Mouse (Mus musculus) liver, postnatal 0 days (tissue): ENCODE results near the gene Car5b. TPM values are rescaled to one million over a fixed set of nuclear protein-coding genes. Genes with fewer than 3 reads are reported as not detected.

Experiments
- ATAC-seq: fragments of 200-750 bp; cut with Nextera tagmentation; 2 replicates; pipeline ENCODE4 v1.8.0; 2017; ENCODE audit warnings: mild to moderate bottlenecking, moderate library complexity
- DNase-seq: peaks from one replicate; pipeline ENCODE4 v3.0.0-alpha.2; 2016
- H3K27ac ChIP-seq: fragments of 300-500 bp; sonication (generic); 2 replicates; pipeline ENCODE4 v1.5.1; 2014; ENCODE audit warnings: antibody characterized with exemption, moderate library complexity, mild to moderate bottlenecking, low read depth
- H3K27me3 ChIP-seq: fragments of 300-500 bp; sonication (generic); 2 replicates; pipeline ENCODE4 v1.6.1; 2014; ENCODE audit warnings: low read length, control low read depth, mixed read lengths; ENCODE audit not compliant: insufficient read depth
- H3K36me3 ChIP-seq: fragments of 300-500 bp; sonication (generic); replicated peaks from 2 replicates; pipeline ENCODE4 v1.6.1; 2014; ENCODE audit warnings: mild to moderate bottlenecking, control low read depth, low read length, moderate library complexity, mixed read lengths; ENCODE audit not compliant: insufficient read depth
- H3K4me1 ChIP-seq: fragments of 300-500 bp; sonication (generic); 2 replicates; pipeline ENCODE4 v1.6.1; 2014; ENCODE audit warnings: antibody characterized with exemption, mild to moderate bottlenecking, control low read depth; ENCODE audit not compliant: insufficient read depth
- H3K4me2 ChIP-seq: fragments of 300-500 bp; sonication (generic); 2 replicates; pipeline ENCODE4 v1.6.1; 2014; ENCODE audit warnings: low read depth, mild to moderate bottlenecking, low read length, moderate library complexity, mixed read lengths
- H3K4me3 ChIP-seq: fragments of 300-500 bp; sonication (generic); 2 replicates; pipeline ENCODE4 v1.5.1; 2014; ENCODE audit warnings: low read depth, low read length
- H3K9ac ChIP-seq: fragments of 300-500 bp; sonication (generic); replicated peaks from 2 replicates; pipeline ENCODE4 v1.6.1; 2014; ENCODE audit warnings: mild to moderate bottlenecking, moderate library complexity
- H3K9me3 ChIP-seq: fragments of 300-500 bp; sonication (generic); 2 replicates; pipeline ENCODE4 v1.6.1; 2016; ENCODE audit warnings: mild to moderate bottlenecking, control low read depth, low read length, mixed read lengths
- CTCF ChIP-seq: sonication (generic); IDR thresholded peaks from 2 replicates; pipeline ENCODE4 v1.5.1; 2016; ENCODE audit warnings: antibody characterized with exemption, low read depth
- EP300 ChIP-seq: IDR thresholded peaks from 2 replicates; pipeline ENCODE4 v1.6.1; 2016; ENCODE audit warnings: antibody characterized with exemption, low read depth, mild to moderate bottlenecking
- WGBS: fragments of 180-500 bp; shearing (Covaris S2); extraction: QIAGEN DNeasy Blood & Tissue Kit; methylation state at CpG from one replicate; pipeline ENCODE4 v1.1.7; 2014; ENCODE audit not compliant: insufficient replicate concordance; 5-methylcytosine and 5-hydroxymethylcytosine counted together
- polyA plus RNA-seq: library from polyadenylated mRNA; unstranded; fragments of >200 nt; fragmentation: Nextera tagmentation; extraction: Ambion mirVana; gene quantifications from 2 replicates; pipeline ENCODE4 v1.2.1, GENCODE M21; 2015

Car5b gene
- polyA plus RNA-seq, 1 experiment from 2014 or later, result 0.19 TPM

GRCm38 (mm10) chrX:164055726-164056125 lies 27.9 kb upstream of the Car5b start:
- TF ChIP-seq EP300, result peak; percentile 38; the same call in 1 of the 2 replicates
- no peak for TF ChIP-seq CTCF
- 59% methylated on average over 4 of the region's 4 CpGs for WGBS
- Histone ChIP-seq H3K36me3 (no peaks in the 10 kb centered on the region), H3K4me2 (no peak overlapping the region), H3K9me3 (no peaks in the 10 kb centered on the region), H3K4me1 (no peaks in the 10 kb centered on the region), H3K27me3 (no peaks in the 10 kb centered on the region), H3K4me3 (no peak overlapping the region), H3K27ac (no peak overlapping the region), H3K9ac (no peak overlapping the region)
- DNase-seq (no peak), ATAC-seq (no peak)

- Histone ChIP-seq H3K27me3 (no peaks in the 10 kb centered on the region), H3K4me1 (no peaks in the 10 kb centered on the region), H3K9ac (no peak overlapping the region), H3K27ac (no peak overlapping the region), H3K9me3 (no peaks in the 10 kb centered on the region), H3K36me3 (no peaks in the 10 kb centered on the region), H3K4me2 (no peak overlapping the region), H3K4me3 (no peak overlapping the region)
- TF ChIP-seq EP300 (no peak), CTCF (no peak)
- ATAC-seq (no peak), DNase-seq (no peak)
- 44% methylated on average over 2 of the region's 2 CpGs for WGBS
Measured at GRCm38 (mm10) chrX:164046736-164047135, 18.9 kb upstream of the Car5b start.

DNA sequence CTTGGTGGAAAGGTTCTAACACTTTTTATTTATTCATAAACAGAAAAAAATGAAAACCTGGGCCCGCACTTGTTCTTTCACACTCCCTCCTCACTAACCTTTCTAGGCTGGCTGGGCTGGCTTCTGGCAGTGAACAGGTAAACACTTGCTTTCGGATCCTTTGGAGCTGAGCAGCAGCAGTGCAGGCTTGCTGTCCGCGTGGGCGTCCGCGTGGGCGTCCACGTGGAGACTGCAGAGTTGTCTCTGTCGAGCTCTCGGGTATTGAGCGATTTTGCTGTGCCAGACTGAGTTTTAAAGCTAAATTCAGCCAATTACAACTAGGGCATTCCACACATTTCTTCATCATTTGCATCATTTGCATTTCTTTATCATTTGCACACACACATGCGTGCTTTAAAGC lies 14.3 kb upstream of the Car5b start:
- Histone ChIP-seq H3K27ac (no peak overlapping the region), H3K4me2 (no peak overlapping the region), H3K36me3 (no peaks in the 10 kb centered on the region), H3K27me3 (no peaks in the 10 kb centered on the region), H3K9ac (no peak overlapping the region), H3K4me3 (no peak overlapping the region), H3K9me3 (no peaks in the 10 kb centered on the region), H3K4me1 (no peaks in the 10 kb centered on the region)
- WGBS, result 57% methylated on average over 13 of the region's 13 CpGs
- ATAC-seq (no peak), DNase-seq (no peak)
- TF ChIP-seq CTCF, result no peak
- no peak for TF ChIP-seq EP300

GRCm38 (mm10) chrX:164038882-164039281 lies 11.1 kb upstream of the Car5b start:
- Histone ChIP-seq H3K36me3 (no peaks in the 10 kb centered on the region), H3K9me3 (no peaks in the 10 kb centered on the region), H3K4me1 (no peaks in the 10 kb centered on the region), H3K9ac (no peak overlapping the region), H3K27me3 (no peaks in the 10 kb centered on the region), H3K4me3 (no peak overlapping the region), H3K27ac (no peak overlapping the region), H3K4me2 (no peak overlapping the region)
- 68% methylated on average over 2 of the region's 2 CpGs for WGBS
- ATAC-seq (no peak), DNase-seq (no peak)
- TF ChIP-seq CTCF, result no peak

DNA sequence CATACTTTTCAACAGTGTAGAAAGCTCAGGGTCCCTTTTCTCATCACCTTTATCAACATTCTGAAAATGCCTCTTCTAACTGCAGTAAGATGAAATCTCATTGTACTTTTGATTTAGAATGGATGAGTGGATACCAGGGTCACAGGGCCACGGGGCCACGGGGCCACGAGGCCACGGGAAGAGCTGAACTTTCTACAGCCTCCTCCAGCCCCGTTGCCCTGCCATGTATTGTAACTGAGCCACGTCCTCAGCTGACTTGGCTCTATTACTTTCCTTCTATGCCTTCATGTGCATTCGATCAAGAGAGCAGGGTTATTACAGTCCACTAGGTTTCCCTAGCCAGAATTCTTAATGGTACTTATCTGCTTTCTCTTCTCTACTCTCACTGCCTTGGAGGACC lies 8.1 kb upstream of the Car5b start:
- Histone ChIP-seq H3K27me3 (no peaks in the 10 kb centered on the region), H3K27ac (no peak overlapping the region), H3K9me3 (no peaks in the 10 kb centered on the region), H3K36me3 (no peaks in the 10 kb centered on the region), H3K4me1 (no peaks in the 10 kb centered on the region), H3K4me2 (no peak overlapping the region), H3K9ac (no peak overlapping the region), H3K4me3 (no peak overlapping the region)
- ATAC-seq (no peak), DNase-seq (no peak)
- TF ChIP-seq EP300, result no peak
- no peak for TF ChIP-seq CTCF
- WGBS, result 74% methylated on average over 7 of the region's 7 CpGs

GRCm38 (mm10) chrX:164035401-164035800 lies 7.6 kb upstream of the Car5b start:
- Histone ChIP-seq H3K4me3 (no peak overlapping the region), H3K4me1 (no peaks in the 10 kb centered on the region), H3K27me3 (no peaks in the 10 kb centered on the region), H3K27ac (no peak overlapping the region), H3K36me3 (no peaks in the 10 kb centered on the region), H3K4me2 (no peak overlapping the region), H3K9me3 (no peaks in the 10 kb centered on the region), H3K9ac (no peak overlapping the region)
- DNase-seq (no peak), ATAC-seq (no peak)
- TF ChIP-seq CTCF (no peak), EP300 (no peak)
- WGBS, result 72% methylated on average over 2 of the region's 2 CpGs

DNA sequence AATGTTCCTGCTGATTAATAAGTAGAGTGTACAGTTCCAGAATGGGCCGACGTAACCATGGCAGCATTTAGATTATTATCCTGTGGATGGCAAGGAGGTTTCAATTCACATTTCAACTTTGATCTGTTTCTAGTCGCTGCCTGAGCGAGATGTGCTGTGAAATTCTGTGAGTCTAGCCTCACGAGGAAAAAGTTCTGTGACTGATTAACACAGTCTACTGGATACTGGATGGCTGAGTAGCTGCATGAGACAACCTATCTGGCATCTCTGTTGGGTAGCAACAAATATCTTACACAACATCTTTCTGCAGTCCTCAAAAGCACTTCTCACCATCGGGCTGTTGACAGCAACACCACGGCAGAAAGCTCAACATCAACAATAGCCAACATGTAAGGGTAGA lies 4.7 kb upstream of the Car5b start:
- no peaks in the 10 kb centered on the region for H3K9me3 ChIP-seq
- H3K36me3 ChIP-seq, result no peaks in the 10 kb centered on the region
- H3K4me1 ChIP-seq, result no peaks in the 10 kb centered on the region
- 86% methylated on average over 7 of the region's 7 CpGs for WGBS
- H3K4me3 ChIP-seq, result no peak overlapping the region
- ATAC-seq (no peak), DNase-seq (no peak)
- TF ChIP-seq CTCF (no peak), EP300 (no peak)
- no peaks in the 10 kb centered on the region for H3K27me3 ChIP-seq
- H3K9ac ChIP-seq, result no peak overlapping the region
- H3K4me2 ChIP-seq, result no peak overlapping the region
- H3K27ac ChIP-seq, result no peak overlapping the region
